Mouse (Mus musculus): ENCODE data around the gene Ak7.

- TF ChIP-seq CTCF (IDR thresholded peaks at IDR 0.05; ENCODE audit: extremely low read depth, insufficient read depth, insufficient read length, insufficient replicate concordance), result no peak
- TF ChIP-seq POLR2A (IDR thresholded peaks at IDR 0.05; ENCODE audit: low read depth, low read length), result no peak
These were observed 32.7 kb downstream of the Ak7 start for GRCm38 (mm10) chr12:105738316-105739096.

Data from spleen, adult 2 months (tissue).